Mouse (Mus musculus) hindbrain, postnatal 0 days (tissue): Measurements from ENCODE around the gene Arhgef39. TPM values are rescaled to one million over a fixed set of nuclear protein-coding genes. Genes with fewer than 3 reads are reported as not detected.

Experiments used
- ATAC-seq: fragments of 200-750 bp; cut with Nextera tagmentation; 2 replicates; pipeline ENCODE4 v1.8.0; 2017; ENCODE audit warnings: mild to moderate bottlenecking, moderate TSS enrichment, moderate library complexity
- DNase-seq: peaks from one replicate; pipeline ENCODE4 v3.0.0-alpha.2; 2015; ENCODE audit warnings: low spot score
- H3K27ac ChIP-seq: fragments of 300-500 bp; sonication (generic); 2 replicates; pipeline ENCODE4 v1.5.1; 2014; ENCODE audit warnings: mild to moderate bottlenecking
- H3K27me3 ChIP-seq: fragments of 300-500 bp; sonication (generic); 2 replicates; pipeline ENCODE4 v1.6.1; 2014; ENCODE audit warnings: low read length, mixed read lengths; ENCODE audit not compliant: insufficient read depth
- H3K36me3 ChIP-seq: fragments of 300-500 bp; sonication (generic); 2 replicates; pipeline ENCODE4 v1.6.1; 2014; ENCODE audit warnings: low read length, mixed read lengths; ENCODE audit not compliant: insufficient read depth
- H3K4me1 ChIP-seq: fragments of 300-500 bp; sonication (generic); 2 replicates; pipeline ENCODE4 v1.6.1; 2014; ENCODE audit warnings: antibody characterized with exemption, low read length, mixed read lengths; ENCODE audit not compliant: insufficient read depth
- H3K4me2 ChIP-seq: fragments of 300-500 bp; sonication (generic); 2 replicates; pipeline ENCODE4 v1.6.1; 2014; ENCODE audit warnings: low read depth, mild to moderate bottlenecking, low read length, moderate library complexity, mixed read lengths
- H3K4me3 ChIP-seq: fragments of 300-500 bp; sonication (generic); 2 replicates; pipeline ENCODE4 v1.5.1; 2014; ENCODE audit warnings: low read length
- H3K9ac ChIP-seq: fragments of 300-500 bp; sonication (generic); replicated peaks from 2 replicates; pipeline ENCODE4 v1.6.1; 2014; ENCODE audit warnings: mild to moderate bottlenecking, low read length, moderate library complexity, mixed read lengths
- H3K9me3 ChIP-seq: fragments of 300-500 bp; sonication (generic); 2 replicates; pipeline ENCODE4 v1.6.1; 2016; ENCODE audit warnings: low read length, mixed read lengths
- CTCF ChIP-seq: IDR thresholded peaks from 2 replicates; pipeline ENCODE4 v1.5.1; 2016; ENCODE audit warnings: antibody characterized with exemption, control low read depth, low read depth
- WGBS: fragments of 180-500 bp; shearing (Covaris S2); extraction: QIAGEN DNeasy Blood & Tissue Kit; methylation state at CpG from one replicate; pipeline ENCODE4 v1.1.7; 2014; 5-methylcytosine and 5-hydroxymethylcytosine counted together
- polyA plus RNA-seq: library from polyadenylated mRNA; unstranded; fragments of >200 nt; fragmentation: Nextera tagmentation; extraction: Ambion mirVana; gene quantifications from 2 replicates; pipeline ENCODE4 v1.2.1, GENCODE M21; 2015
- total RNA-seq: library from RNA; depleted of rRNA; stranded (reverse); fragments of >200 nt; gene quantifications from 2 replicates; pipeline ENCODE4 v1.2.3, GENCODE M21; 2014

Gene Arhgef39
- total and polyA plus RNA-seq, 2 experiments from 2014 or later: 4.5 to 6.9 TPM

DNA sequence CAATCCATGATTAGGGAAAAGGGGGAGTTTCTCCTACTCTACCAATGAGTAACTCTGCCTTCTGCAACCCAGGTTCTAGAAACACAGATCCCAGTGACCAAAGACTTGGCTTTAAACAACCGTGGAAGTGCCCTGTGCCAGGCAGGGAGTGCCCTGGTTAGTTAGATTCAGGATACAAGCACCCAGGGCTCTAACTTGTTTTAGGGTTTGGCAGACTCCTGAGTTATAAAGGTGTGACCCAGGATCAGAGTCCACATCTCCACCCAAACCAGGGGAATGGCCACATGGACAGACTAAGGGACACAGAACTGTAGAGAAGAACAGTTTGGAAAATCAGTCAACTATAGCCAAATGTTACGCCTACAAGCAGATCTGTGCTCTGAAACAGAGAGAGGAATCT, 3.5 kb upstream of the Arhgef39 start:
- no peak overlapping the region for H3K4me3 ChIP-seq
- TF ChIP-seq CTCF: no peak
- WGBS: 83% methylated on average over 2 of the region's 2 CpGs
- no peak overlapping the region for H3K9ac ChIP-seq
- no peaks in the 10 kb centered on the region for H3K9me3 ChIP-seq
- no peak for ATAC-seq
- no peak overlapping the region for H3K27ac ChIP-seq
- no peaks in the 10 kb centered on the region for H3K36me3 ChIP-seq
- no peaks in the 10 kb centered on the region for H3K27me3 ChIP-seq
- H3K4me2 ChIP-seq: no peak overlapping the region
- no peak for DNase-seq
- no peaks in the 10 kb centered on the region for H3K4me1 ChIP-seq

DNA sequence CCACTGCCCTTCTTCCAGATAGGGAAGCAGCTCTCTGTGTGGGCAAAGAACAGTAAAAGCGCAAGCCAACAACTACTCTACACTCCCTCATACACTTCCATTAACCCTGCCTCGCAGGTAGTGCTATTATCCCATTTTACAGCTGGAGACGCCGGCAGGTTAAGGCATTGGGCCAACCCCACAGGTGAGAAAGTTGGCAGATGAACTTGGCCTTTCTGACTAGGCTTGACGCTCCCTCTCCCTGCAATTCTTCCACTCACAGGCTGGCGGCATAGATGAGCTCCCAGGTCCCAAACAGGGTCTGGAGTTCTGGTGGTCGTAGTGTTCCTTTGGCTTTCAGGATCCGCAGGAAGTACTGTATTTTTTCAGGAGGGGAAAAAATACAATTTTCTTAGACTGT, 512 bp downstream of the Arhgef39 start:
- ATAC-seq (no peak), DNase-seq (peak; percentile 47)
- H3K9ac ChIP-seq: peak overlapping the region; percentile 43; the same call in 1 of the 2 replicates
- peak overlapping the region; percentile 61 for H3K4me3 ChIP-seq
- H3K4me2 ChIP-seq: peak overlapping the region; percentile 82
- H3K4me1 ChIP-seq: peaks cover 4% of the 10 kb centered on the region
- H3K9me3 ChIP-seq: no peaks in the 10 kb centered on the region
- no peaks in the 10 kb centered on the region; the same call in 1 of the 2 replicates for H3K36me3 ChIP-seq
- no peaks in the 10 kb centered on the region for H3K27me3 ChIP-seq
- H3K27ac ChIP-seq: no peak overlapping the region
- peak; percentile 65 for TF ChIP-seq CTCF
- 15% methylated on average over 8 of the region's 8 CpGs for WGBS

DNA sequence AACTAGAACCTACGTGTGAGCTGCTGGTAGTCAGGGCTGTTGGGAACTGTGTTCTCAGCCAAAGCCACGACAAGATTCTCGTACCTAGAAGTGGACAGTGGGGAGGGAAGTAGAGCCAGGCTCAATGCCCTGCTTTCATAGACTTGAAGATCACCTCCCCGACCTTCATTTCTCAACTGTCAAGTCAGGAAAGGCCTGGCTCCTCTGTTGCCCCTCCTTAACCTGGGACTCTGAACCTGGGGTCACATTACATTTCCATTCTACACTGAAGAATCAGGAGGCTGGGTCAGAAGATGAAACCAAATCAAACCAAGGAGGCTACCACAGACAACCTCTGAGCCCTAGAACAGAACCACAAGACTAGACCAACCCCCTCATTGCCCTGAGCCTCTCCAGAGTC, 1.5 kb downstream of the Arhgef39 start:
- Histone ChIP-seq H3K4me3 (no peak overlapping the region), H3K4me1 (peaks cover 4% of the 10 kb centered on the region), H3K27me3 (no peaks in the 10 kb centered on the region), H3K9ac (no peak overlapping the region), H3K36me3 (no peaks in the 10 kb centered on the region; the same call in 1 of the 2 replicates), H3K4me2 (peak overlapping the region; percentile 82; the same call in 1 of the 2 replicates), H3K9me3 (no peaks in the 10 kb centered on the region), H3K27ac (no peak overlapping the region)
- DNase-seq (no peak), ATAC-seq (no peak)
- TF ChIP-seq CTCF: no peak
- WGBS: 80% methylated on average over 4 of the region's 4 CpGs

DNA sequence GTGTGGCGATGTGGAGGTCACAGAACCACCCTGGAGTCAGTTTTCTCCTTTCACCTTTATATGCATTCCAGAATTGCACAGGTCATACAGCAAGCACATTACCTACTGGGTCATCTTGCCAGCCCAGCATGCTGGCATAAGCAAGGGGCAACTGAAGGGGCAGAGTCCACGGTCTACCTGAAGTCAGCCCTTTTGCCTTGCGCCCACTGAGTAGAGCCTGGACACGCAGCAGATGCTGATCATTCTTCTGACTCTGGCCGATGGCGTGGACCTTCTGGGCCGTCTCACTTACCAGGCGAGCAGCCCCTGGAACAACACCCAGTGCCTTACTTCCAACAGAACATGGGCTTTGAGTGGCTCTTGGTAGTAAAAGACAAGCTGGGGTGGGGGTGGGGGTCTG, 2.1 kb downstream of the Arhgef39 start:
- no peak for ATAC-seq
- 93% methylated on average over 8 of the region's 8 CpGs for WGBS

DNA sequence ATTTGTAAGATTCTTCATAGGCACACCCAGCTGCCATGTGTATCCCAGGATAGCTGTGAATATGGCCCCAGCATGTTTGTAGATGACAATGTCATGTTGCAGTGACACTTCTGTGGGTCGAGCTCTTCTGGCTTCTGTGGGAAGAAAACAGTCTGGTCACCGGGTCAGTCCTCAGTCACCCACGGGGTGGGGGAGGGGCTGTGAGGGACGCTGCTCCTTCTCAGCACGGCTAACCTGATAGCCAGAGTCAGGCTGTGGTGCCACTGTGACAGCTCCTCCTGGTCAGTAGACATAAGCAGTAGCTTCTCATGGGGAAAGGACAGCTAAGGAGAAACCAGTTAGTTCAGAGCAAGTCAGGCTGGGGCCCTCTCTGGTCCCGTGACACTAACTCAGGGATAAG, 2.9 kb downstream of the Arhgef39 start:
- ATAC-seq: no peak
- 64% methylated on average over 6 of the region's 6 CpGs for WGBS
- Histone ChIP-seq H3K27me3 (no peaks in the 10 kb centered on the region), H3K4me3 (no peak overlapping the region), H3K9me3 (no peaks in the 10 kb centered on the region), H3K4me1 (peaks cover 4% of the 10 kb centered on the region), H3K36me3 (no peaks in the 10 kb centered on the region; the same call in 1 of the 2 replicates), H3K4me2 (no peak overlapping the region), H3K9ac (no peak overlapping the region), H3K27ac (no peak overlapping the region)
- no peak for TF ChIP-seq CTCF
- DNase-seq: no peak

More for the DNA sequence above, 2.1 kb downstream of the Arhgef39 start:
- TF ChIP-seq CTCF: no peak
- peaks cover 4% of the 10 kb centered on the region for H3K4me1 ChIP-seq
- no peaks in the 10 kb centered on the region; the same call in 1 of the 2 replicates for H3K36me3 ChIP-seq
- no peaks in the 10 kb centered on the region for H3K27me3 ChIP-seq
- no peak overlapping the region for H3K4me3 ChIP-seq
- H3K4me2 ChIP-seq: no peak overlapping the region
- no peaks in the 10 kb centered on the region for H3K9me3 ChIP-seq
- no peak overlapping the region for H3K9ac ChIP-seq
- DNase-seq: no peak
- no peak overlapping the region for H3K27ac ChIP-seq

- ATAC-seq: no peak
- Histone ChIP-seq H3K27ac (peak overlapping the region; percentile 93), H3K36me3 (no peaks in the 10 kb centered on the region; the same call in 1 of the 2 replicates), H3K27me3 (no peaks in the 10 kb centered on the region), H3K4me1 (peaks cover 4% of the 10 kb centered on the region), H3K9ac (peak overlapping the region; percentile 78), H3K4me3 (peak overlapping the region; percentile 79), H3K4me2 (peak overlapping the region; percentile 58), H3K9me3 (no peaks in the 10 kb centered on the region)
- DNase-seq: peak; percentile 37
- TF ChIP-seq CTCF: no peak
- 0% methylated on average over 9 of the region's 9 CpGs for WGBS
These were observed 5.7 kb downstream of the Arhgef39 start for GRCm38 (mm10) chr4:43493846-43494240.

DNA sequence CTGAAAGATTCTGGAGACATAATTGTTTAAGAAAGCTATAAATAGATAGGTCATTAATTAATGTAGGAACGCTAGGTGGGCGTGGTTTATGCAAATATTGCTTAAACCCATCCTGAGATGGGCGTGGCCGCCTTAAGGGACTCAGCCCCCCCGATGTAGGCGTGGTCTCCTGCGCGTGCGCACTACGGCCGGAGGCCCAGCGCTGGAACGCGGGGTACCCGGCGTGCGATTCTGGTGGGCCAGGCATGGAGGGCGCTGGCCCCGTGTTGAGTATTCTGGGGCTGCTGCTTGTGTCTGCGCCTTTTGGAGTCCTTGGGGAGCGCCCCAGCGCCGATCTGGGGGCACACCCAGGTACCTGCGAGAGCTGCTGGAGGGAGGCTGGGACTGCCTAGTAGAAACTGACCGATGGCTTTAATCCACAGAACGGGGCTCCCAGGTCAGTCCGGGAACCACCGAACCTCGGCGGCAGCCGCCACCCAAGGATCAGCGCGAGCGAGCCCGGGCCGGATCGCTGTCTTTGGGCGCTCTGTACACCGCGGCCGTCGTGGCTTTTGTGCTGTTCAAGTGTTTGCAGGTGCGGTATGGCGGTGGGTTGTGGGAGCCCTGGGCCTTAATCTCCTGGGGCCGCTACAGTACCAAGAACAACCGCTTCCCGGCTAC, 6.2 kb downstream of the Arhgef39 start:
- Histone ChIP-seq H3K36me3 (no peaks in the 10 kb centered on the region; the same call in 1 of the 2 replicates), H3K27me3 (no peaks in the 10 kb centered on the region), H3K27ac (peak overlapping the region; percentile 93), H3K4me1 (peaks cover 4% of the 10 kb centered on the region), H3K4me3 (peak overlapping the region; percentile 79), H3K9me3 (no peaks in the 10 kb centered on the region), H3K4me2 (peak overlapping the region; percentile 58), H3K9ac (peak overlapping the region; percentile 78)
- peak; percentile 53 for TF ChIP-seq CTCF
- WGBS: 0% methylated on average over 47 of the region's 47 CpGs
- ATAC-seq (peak; percentile 90), DNase-seq (peak; percentile 99)
